Mouse (Mus musculus) liver, adult 2 months (tissue): ENCODE measurements at regions not wholly inside any gene's neighbourhood (a gene's known extent, or its start where the extent isn't known, plus 50 kb on each side); places are given as distances from the start of the nearest gene placed in this dataset.

Experiments used
- CTCF ChIP-seq: fragments of 200-500 bp; IDR thresholded peaks from 2 replicates; pipeline ENCODE4 v1.5.1; 2011; ENCODE audit warnings: low read depth, low read length, control low read depth
- POLR2A ChIP-seq: fragments of 200-500 bp; IDR thresholded peaks from 2 replicates; pipeline ENCODE4 v1.6.1; 2011; ENCODE audit warnings: low read length, control low read depth; ENCODE audit not compliant: insufficient read depth; ENCODE audit errors: extremely low read depth

GRCm38 (mm10) chr10:37434229-37434628 is 295.5 kb upstream of the Marcks start:
- no peak for TF ChIP-seq CTCF
- TF ChIP-seq POLR2A, result no peak
